Mouse (Mus musculus) heart, embryonic 13.5 days (tissue): ENCODE data around the gene Brd2. TPM values are rescaled to one million over a fixed set of nuclear protein-coding genes. Genes with fewer than 3 reads are reported as not detected.

Source experiments
- ATAC-seq: fragments of 200-750 bp; cut with Nextera tagmentation; 2 replicates; pipeline ENCODE4 v1.8.0; 2017; ENCODE audit warnings: moderate TSS enrichment; ENCODE audit not compliant: insufficient number of reproducible peaks, low FRiP score, low TSS enrichment; ENCODE audit errors: extremely low read depth
- H3K27ac ChIP-seq: fragments of 300-500 bp; sonication (generic); replicated peaks from 2 replicates; pipeline ENCODE4 v1.5.1; 2015; ENCODE audit warnings: moderate library complexity, mild to moderate bottlenecking, inconsistent platforms
- H3K27me3 ChIP-seq: fragments of 300-500 bp; sonication (generic); replicated peaks from 2 replicates; pipeline ENCODE4 v1.6.1; 2015; ENCODE audit warnings: mild to moderate bottlenecking, inconsistent platforms
- H3K36me3 ChIP-seq: fragments of 300-500 bp; sonication (generic); 2 replicates; pipeline ENCODE4 v1.6.1; 2015; ENCODE audit warnings: mild to moderate bottlenecking, inconsistent platforms
- H3K4me1 ChIP-seq: fragments of 300-500 bp; sonication (generic); 2 replicates; pipeline ENCODE4 v1.6.1; 2015; ENCODE audit warnings: inconsistent platforms
- H3K4me2 ChIP-seq: fragments of 300-500 bp; sonication (generic); 2 replicates; pipeline ENCODE4 v1.6.1; 2015; ENCODE audit warnings: inconsistent platforms, mild to moderate bottlenecking, moderate library complexity
- H3K4me3 ChIP-seq: fragments of 300-500 bp; sonication (generic); 2 replicates; pipeline ENCODE4 v1.5.1; 2015; ENCODE audit warnings: moderate library complexity, mild to moderate bottlenecking, inconsistent platforms
- H3K9ac ChIP-seq: fragments of 300-500 bp; sonication (generic); 2 replicates; pipeline ENCODE4 v1.6.1; 2015; ENCODE audit warnings: inconsistent platforms, mild to moderate bottlenecking, moderate library complexity
- H3K9me3 ChIP-seq: fragments of 300-500 bp; sonication (generic); 2 replicates; pipeline ENCODE4 v1.6.1; 2016; ENCODE audit warnings: inconsistent platforms
- WGBS: fragments of 180-500 bp; shearing (Covaris S2); methylation state at CpG from one replicate; pipeline ENCODE4 v1.1.7; 2015; ENCODE audit warnings: mixed read lengths; 5-methylcytosine and 5-hydroxymethylcytosine counted together
- polyA plus RNA-seq: library from polyadenylated mRNA; unstranded; fragments of >200 nt; fragmentation: Nextera tagmentation; extraction: Ambion mirVana; gene quantifications from 2 replicates; pipeline ENCODE4 v1.2.1, GENCODE M21; 2015

The Brd2 gene
- polyA plus RNA-seq, 1 experiment from 2014 or later: 70.0 TPM

DNA sequence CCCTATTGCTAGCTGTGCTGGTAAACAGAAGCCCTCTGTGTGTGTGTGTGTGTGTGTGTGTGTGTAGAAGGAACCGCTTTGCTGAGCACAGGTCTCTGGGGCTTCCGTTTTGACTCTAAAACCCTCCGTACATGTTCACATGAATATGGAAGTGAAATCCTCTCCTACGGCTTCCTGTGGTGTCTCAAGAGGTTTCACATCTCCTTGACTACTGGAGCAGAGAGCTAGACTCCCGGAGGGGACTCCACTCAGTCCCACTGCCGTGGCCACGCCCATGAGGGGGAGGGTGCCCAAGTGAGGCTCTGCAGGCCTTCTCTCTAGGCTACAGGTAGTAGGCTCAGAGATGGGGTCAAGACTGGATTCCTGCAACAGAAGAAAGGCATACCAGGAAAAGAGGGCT is 20.6 kb upstream of the Brd2 start, which contains the start of gene H2-DMb2:
H2-DMb2 (plus strand) TSS at position 275 of the 400 bp plus-strand sequence.
- no peak for ATAC-seq

GRCm38 (mm10) chr17:34142456-34143010 is 20.1 kb upstream of the Brd2 start:
- Histone ChIP-seq H3K4me2 (no peak overlapping the region), H3K27ac (no peak overlapping the region), H3K4me1 (peaks cover 19% of the 10 kb centered on the region), H3K4me3 (no peak overlapping the region), H3K9ac (no peak overlapping the region), H3K36me3 (no peaks in the 10 kb centered on the region), H3K9me3 (no peaks in the 10 kb centered on the region), H3K27me3 (peaks cover 79% of the 10 kb centered on the region)
- 75% methylated on average over 7 of the region's 7 CpGs for WGBS
- ATAC-seq: no peak

More for the DNA sequence above, 20.6 kb upstream of the Brd2 start, which contains the start of gene H2-DMb2:
- Histone ChIP-seq H3K9me3 (no peaks in the 10 kb centered on the region), H3K4me3 (no peak within 1 kb of the TSS), H3K36me3 (no peaks in the 10 kb centered on the region), H3K27me3 (peaks cover 74% of the 10 kb centered on the region), H3K4me1 (peaks cover 19% of the 10 kb centered on the region), H3K27ac (no peak within 1 kb of the TSS), H3K9ac (no peak within 1 kb of the TSS), H3K4me2 (no peak within 1 kb of the TSS)
- 39% methylated on average over 7 of the region's 7 CpGs for WGBS

GRCm38 (mm10) chr17:34141448-34141847 is 19.0 kb upstream of the Brd2 start:
- H3K4me3 ChIP-seq: no peak overlapping the region
- H3K36me3 ChIP-seq: no peaks in the 10 kb centered on the region
- 57% methylated on average over 4 of the region's 4 CpGs for WGBS
- ATAC-seq: no peak
- no peak overlapping the region for H3K9ac ChIP-seq
- no peak overlapping the region for H3K4me2 ChIP-seq
- H3K4me1 ChIP-seq: peaks cover 19% of the 10 kb centered on the region
- H3K9me3 ChIP-seq: no peaks in the 10 kb centered on the region
- H3K27me3 ChIP-seq: peaks cover 81% of the 10 kb centered on the region
- H3K27ac ChIP-seq: no peak overlapping the region

GRCm38 (mm10) chr17:34140240-34140639 is 17.8 kb upstream of the Brd2 start:
- H3K9me3 ChIP-seq: no peaks in the 10 kb centered on the region
- no peak overlapping the region for H3K27ac ChIP-seq
- 2% methylated on average over 5 of the region's 5 CpGs for WGBS
- peak overlapping the region; percentile 52 for H3K4me3 ChIP-seq
- peak overlapping the region; percentile 76 for H3K4me2 ChIP-seq
- peaks cover 25% of the 10 kb centered on the region for H3K4me1 ChIP-seq
- H3K9ac ChIP-seq: peak overlapping the region; percentile 75; the same call in 1 of the 2 replicates
- peaks cover 82% of the 10 kb centered on the region for H3K27me3 ChIP-seq
- no peaks in the 10 kb centered on the region for H3K36me3 ChIP-seq
- no peak for ATAC-seq

DNA sequence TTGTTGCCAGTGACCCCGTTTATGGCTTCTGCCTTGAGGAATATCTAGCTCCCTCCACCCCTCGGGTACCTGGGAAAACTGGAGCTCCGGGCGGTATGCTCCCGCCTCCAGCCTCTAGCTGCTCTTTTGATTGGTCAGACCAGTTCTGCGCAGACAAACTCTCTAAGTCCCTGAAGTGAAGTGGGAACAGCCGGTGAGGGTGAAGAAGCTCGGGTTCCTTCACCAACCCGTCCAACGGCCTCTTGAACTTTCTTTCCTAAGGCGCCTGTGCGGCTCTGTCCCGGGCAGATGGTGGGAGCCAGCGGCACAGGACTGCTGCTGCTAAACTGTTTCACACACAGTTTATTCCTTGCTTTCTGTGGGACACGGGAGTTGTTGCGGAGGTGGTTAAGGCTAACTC is 17.0 kb upstream of the Brd2 start:
- H3K4me3 ChIP-seq: peak overlapping the region; percentile 52
- H3K27ac ChIP-seq: no peak overlapping the region
- H3K36me3 ChIP-seq: no peaks in the 10 kb centered on the region
- peaks cover 25% of the 10 kb centered on the region for H3K4me1 ChIP-seq
- WGBS: 2% methylated on average over 16 of the region's 16 CpGs
- peak overlapping the region; percentile 75 for H3K9ac ChIP-seq
- H3K9me3 ChIP-seq: no peaks in the 10 kb centered on the region
- H3K27me3 ChIP-seq: peaks cover 80% of the 10 kb centered on the region
- ATAC-seq: no peak
- peak overlapping the region; percentile 76 for H3K4me2 ChIP-seq

DNA sequence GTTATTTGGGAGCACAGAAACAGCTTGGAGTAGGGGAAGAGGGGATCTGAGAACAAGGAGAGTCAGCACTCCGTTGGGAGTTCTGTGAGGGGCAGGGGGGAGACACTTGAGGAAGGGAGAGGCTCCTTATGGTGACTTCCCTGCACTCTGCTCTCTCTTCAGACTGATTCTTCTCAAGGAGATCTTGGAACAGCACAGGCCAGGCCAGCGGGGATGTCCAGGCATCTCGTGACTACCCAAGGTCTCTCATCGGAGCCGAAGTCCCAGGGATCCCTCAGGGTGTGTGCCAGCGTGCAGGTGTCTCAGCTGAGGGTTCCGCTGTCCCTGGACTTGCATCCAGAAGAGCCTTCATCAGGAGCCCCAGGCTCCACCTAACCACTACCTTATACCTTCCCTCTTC is 16.2 kb upstream of the Brd2 start:
- WGBS: 69% methylated on average over 7 of the region's 7 CpGs
- Histone ChIP-seq H3K27me3 (peaks cover 74% of the 10 kb centered on the region), H3K9ac (no peak overlapping the region), H3K27ac (no peak overlapping the region), H3K4me3 (peak overlapping the region; percentile 52), H3K36me3 (no peaks in the 10 kb centered on the region), H3K4me2 (peak overlapping the region; percentile 76; the same call in 1 of the 2 replicates), H3K9me3 (no peaks in the 10 kb centered on the region), H3K4me1 (peaks cover 25% of the 10 kb centered on the region)
- ATAC-seq: no peak

- Histone ChIP-seq H3K9ac (no peak overlapping the region), H3K4me2 (no peak overlapping the region), H3K36me3 (no peaks in the 10 kb centered on the region), H3K27me3 (peaks cover 71% of the 10 kb centered on the region), H3K4me3 (no peak overlapping the region), H3K9me3 (no peaks in the 10 kb centered on the region), H3K4me1 (peaks cover 22% of the 10 kb centered on the region), H3K27ac (no peak overlapping the region)
- 65% methylated on average over 7 of the region's 7 CpGs for WGBS
- ATAC-seq: no peak
These were observed 15.2 kb upstream of the Brd2 start for GRCm38 (mm10) chr17:34137601-34138000.

GRCm38 (mm10) chr17:34135297-34136224 is 13.1 kb upstream of the Brd2 start:
- Histone ChIP-seq H3K27ac (no peak overlapping the region), H3K4me1 (peaks cover 22% of the 10 kb centered on the region), H3K27me3 (peaks cover 55% of the 10 kb centered on the region), H3K9me3 (no peaks in the 10 kb centered on the region), H3K36me3 (no peaks in the 10 kb centered on the region), H3K4me3 (peak overlapping the region; percentile 46), H3K4me2 (peak overlapping the region; percentile 77), H3K9ac (peak overlapping the region; percentile 53; the same call in 1 of the 2 replicates)
- 6% methylated on average over 31 of the region's 31 CpGs for WGBS
- ATAC-seq: peak; percentile 92

DNA sequence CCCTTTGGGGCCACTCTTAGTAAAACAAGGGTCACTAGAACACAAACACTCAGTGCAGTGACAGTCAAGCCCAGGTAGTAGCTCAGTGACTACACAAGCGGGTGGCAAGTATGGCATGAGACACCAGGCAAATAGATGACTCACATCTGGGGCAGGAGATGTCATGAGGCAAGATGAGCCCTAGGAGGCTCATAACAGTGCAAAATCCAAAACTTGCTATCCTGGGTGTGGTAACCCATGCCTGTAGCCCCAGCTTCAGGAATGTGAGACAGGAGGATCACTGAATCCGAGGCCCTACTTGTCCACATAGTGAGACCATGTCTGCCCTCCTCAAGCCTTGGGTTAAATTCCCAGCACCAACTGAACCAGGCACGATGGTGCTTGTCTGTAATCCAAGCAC is 12.0 kb upstream of the Brd2 start:
- WGBS: 68% methylated on average over 3 of the region's 3 CpGs
- no peak overlapping the region for H3K4me3 ChIP-seq
- peaks cover 44% of the 10 kb centered on the region for H3K27me3 ChIP-seq
- H3K36me3 ChIP-seq: no peaks in the 10 kb centered on the region
- no peaks in the 10 kb centered on the region for H3K9me3 ChIP-seq
- no peak overlapping the region for H3K9ac ChIP-seq
- H3K4me2 ChIP-seq: no peak overlapping the region
- ATAC-seq: no peak
- H3K27ac ChIP-seq: no peak overlapping the region
- H3K4me1 ChIP-seq: peaks cover 11% of the 10 kb centered on the region

DNA sequence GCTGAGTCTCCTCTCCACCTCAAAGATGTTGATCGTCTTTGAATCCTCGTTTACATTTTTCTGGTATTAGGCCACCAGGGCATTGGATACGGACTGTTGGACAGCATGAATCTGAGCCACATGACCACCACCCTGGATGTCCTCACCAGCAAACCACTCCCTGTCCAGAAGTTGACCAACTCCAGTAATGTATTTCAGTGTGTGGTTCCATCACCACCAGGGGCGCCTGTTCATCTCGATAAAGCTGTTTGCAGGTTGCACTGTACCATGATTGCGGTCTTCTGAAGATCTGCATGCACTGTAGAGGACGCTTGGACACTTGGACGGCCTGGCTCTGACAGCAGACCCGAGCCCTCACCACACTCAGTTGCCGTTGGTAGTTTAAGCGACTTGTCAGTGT is 10.9 kb upstream of the Brd2 start:
- Histone ChIP-seq H3K4me1 (peaks cover 16% of the 10 kb centered on the region), H3K36me3 (no peaks in the 10 kb centered on the region), H3K4me2 (no peak overlapping the region), H3K27me3 (peaks cover 43% of the 10 kb centered on the region), H3K27ac (no peak overlapping the region), H3K9me3 (no peaks in the 10 kb centered on the region), H3K9ac (no peak overlapping the region), H3K4me3 (no peak overlapping the region)
- no peak for ATAC-seq
- 75% methylated on average over 11 of the region's 11 CpGs for WGBS

DNA sequence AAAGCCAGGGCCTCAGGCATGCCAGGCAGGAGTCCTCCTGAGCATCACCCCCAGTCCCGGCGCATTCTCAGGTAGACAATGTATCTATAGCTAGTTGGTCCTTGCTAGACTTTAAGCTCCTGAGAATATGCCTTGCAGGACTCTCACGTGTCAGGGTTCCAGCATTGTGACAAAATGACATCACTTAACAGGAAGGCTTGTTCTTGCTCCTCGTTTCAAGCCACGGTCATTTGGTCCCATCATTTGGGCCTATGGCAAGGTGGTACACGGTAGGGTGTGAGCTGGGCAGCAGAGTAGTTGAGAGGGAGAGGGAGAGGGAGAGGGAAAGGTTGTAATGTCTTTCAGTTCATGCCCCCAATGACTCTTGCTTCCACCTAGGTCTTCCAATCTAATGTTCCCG is 9.5 kb upstream of the Brd2 start:
- Histone ChIP-seq H3K36me3 (peaks cover under 1% of the 10 kb centered on the region), H3K27me3 (peaks cover 29% of the 10 kb centered on the region), H3K9me3 (no peaks in the 10 kb centered on the region), H3K4me2 (no peak overlapping the region), H3K4me3 (no peak overlapping the region), H3K9ac (no peak overlapping the region), H3K27ac (no peak overlapping the region), H3K4me1 (peaks cover 30% of the 10 kb centered on the region)
- WGBS: 78% methylated on average over 7 of the region's 7 CpGs
- no peak for ATAC-seq
